Mouse (Mus musculus): ENCODE measurements around the gene Olfr853. TPM values are rescaled to one million over a fixed set of nuclear protein-coding genes. Genes with fewer than 3 reads are reported as not detected.

Gene Olfr853
- total and polyA plus RNA-seq, 3 experiments = not detected

DNA sequence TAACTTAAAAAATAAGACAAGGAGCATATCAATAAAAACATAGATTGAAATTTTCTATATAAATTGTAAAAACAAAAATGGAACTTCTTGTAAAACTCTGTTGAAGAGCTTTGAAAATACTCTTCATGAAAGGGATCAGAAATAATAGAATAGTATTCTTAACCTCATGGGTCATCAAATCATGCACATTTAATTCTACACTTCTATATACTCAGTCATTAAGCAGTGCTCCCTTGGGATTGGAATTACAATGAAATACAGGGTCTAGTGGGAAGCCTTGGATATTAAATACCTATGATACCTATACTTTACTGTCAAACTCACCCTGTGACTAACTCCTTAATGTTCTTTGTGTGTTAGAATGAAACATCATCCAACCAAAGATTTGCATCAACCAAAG lies 47.9 kb downstream of the Olfr853 start, which contains the start of gene Olfr851:
Olfr851 (plus strand) TSS at position 301 of the 400 bp plus-strand sequence.
- no peaks in the 10 kb centered on the region for H3K27me3 ChIP-seq (replicated peaks)
- no peak within 1 kb of the TSS for H3K4me3 ChIP-seq (replicated peaks in 1 of 3; ENCODE audit: low read depth in 2 of 3, low read length in 2 of 3, poor library complexity in 1 of 3)
- no peak within 1 kb of the TSS for H3K9ac ChIP-seq (ENCODE audit: insufficient read depth, low read depth)
- H3K4me2 ChIP-seq (ENCODE audit: insufficient read depth, low read depth, poor library complexity, severe bottlenecking) = no peak within 1 kb of the TSS
- DNase-seq (ENCODE audit: extremely low read depth) = no peak
- H3K9me3 ChIP-seq (replicated peaks; ENCODE audit: low read length) = no peaks in the 10 kb centered on the region
- H3K4me1 ChIP-seq (ENCODE audit: control insufficient read depth in 1 of 2, insufficient read depth in 2 of 2) = no peaks in the 10 kb centered on the region
- in situ Hi-C loops (cut with MboI; ENCODE audit: low pct_ligation_motif_present, low pct_unique_long_range_greater_than_20kb, low sequenced_read_pairs) = no loop called here
- no peaks in the 10 kb centered on the region for H3K79me2 ChIP-seq (replicated peaks; ENCODE audit: control insufficient read depth, extremely low read depth, insufficient read depth, poor library complexity, severe bottlenecking)
- dilution Hi-C loops (cut with MboI; ENCODE audit: extremely low pct_ligation_motif_present, extremely low pct_unique_long_range_greater_than_20kb, low sequenced_read_pairs) = no loop called here
- TF ChIP-seq PAX5 (IDR thresholded peaks at IDR 0.05; ENCODE audit: low read length) (no peak), MEF2A (IDR thresholded peaks at IDR 0.05; ENCODE audit: borderline replicate concordance, low read depth, low read length) (no peak), POLR2AphosphoS2 (IDR thresholded peaks at IDR 0.05; ENCODE audit: low read depth, low read length) (no peak), HCFC1 (IDR thresholded peaks at IDR 0.05; ENCODE audit: low read depth, low read length) (no peak), USF2 (conservative IDR thresholded peaks at IDR 0.05; ENCODE audit: low read depth, low read length) (no peak), ETS1 (conservative IDR thresholded peaks at IDR 0.05; ENCODE audit: low read depth, low read length) (no peak), MAX (IDR thresholded peaks at IDR 0.05; ENCODE audit: low read length) (no peak), ZC3H11A (IDR thresholded peaks at IDR 0.05; ENCODE audit: low read depth, low read length) (no peak), E2F4 (IDR thresholded peaks at IDR 0.05; ENCODE audit: insufficient replicate concordance, low read depth, low read length) (no peak), CHD2 (IDR thresholded peaks at IDR 0.05; ENCODE audit: low read length) (no peak), SIN3A (IDR thresholded peaks at IDR 0.05; ENCODE audit: low read length) (no peak), BHLHE40 (IDR thresholded peaks at IDR 0.05; ENCODE audit: low read depth, low read length) (no peak), ZMIZ1 (IDR thresholded peaks at IDR 0.05; ENCODE audit: low read depth, low read length) (no peak), RCOR1 (conservative IDR thresholded peaks at IDR 0.05; ENCODE audit: low read depth, low read length) (no peak), KAT2A (IDR thresholded peaks at IDR 0.05; ENCODE audit: insufficient replicate concordance, low read length) (no peak), JUN (IDR thresholded peaks at IDR 0.05; ENCODE audit: insufficient read depth, low read depth, low read length) (no peak), EP300 (IDR thresholded peaks at IDR 0.05; ENCODE audit: low read length) (no peak), TBP (conservative IDR thresholded peaks at IDR 0.05; ENCODE audit: low read depth, low read length) (no peak), JUND (conservative IDR thresholded peaks at IDR 0.05; ENCODE audit: low read depth, low read length) (no peak)
- no peak within 1 kb of the TSS for H3K27ac ChIP-seq (ENCODE audit: insufficient read depth, low read depth)
- H3K36me3 ChIP-seq (replicated peaks in 1 of 2; ENCODE audit: control insufficient read depth in 1 of 2, insufficient read depth in 1 of 2, low read length in 1 of 2) = no peaks in the 10 kb centered on the region

Other genes starting within 250 kb of the Olfr853 start
- gene Olfr844, start 224.7 kb downstream of the Olfr853 start, total RNA-seq (2012; rRNA removed) = not detected in 2 replicates
- not detected in 2 replicates for gene Olfr844, start 224.7 kb downstream of the Olfr853 start, total RNA-seq (2014; rRNA removed)
- gene Olfr844, start 224.7 kb downstream of the Olfr853 start, polyA plus RNA-seq (2012; ENCODE audit: insufficient read length, low read depth) = not detected in 2 replicates
- gene Olfr845, start 204.6 kb downstream of the Olfr853 start, total RNA-seq (2012; rRNA removed) = not detected in 2 replicates
- not detected in 2 replicates for gene Olfr845, start 204.6 kb downstream of the Olfr853 start, total RNA-seq (2014; rRNA removed)
- gene Olfr845, start 204.6 kb downstream of the Olfr853 start, polyA plus RNA-seq (2012; ENCODE audit: insufficient read length, low read depth) = not detected in 2 replicates
- not detected in 2 replicates for gene Olfr846, start 177.1 kb downstream of the Olfr853 start, total RNA-seq (2012; rRNA removed)
- gene Olfr846, start 177.1 kb downstream of the Olfr853 start, total RNA-seq (2014; rRNA removed) = not detected in 2 replicates
- gene Olfr846, start 177.1 kb downstream of the Olfr853 start, polyA plus RNA-seq (2012; ENCODE audit: insufficient read length, low read depth) = not detected in 2 replicates
- gene Olfr847, start 162.4 kb downstream of the Olfr853 start, total RNA-seq (2012; rRNA removed) = not detected in 2 replicates
- not detected in 2 replicates for gene Olfr847, start 162.4 kb downstream of the Olfr853 start, total RNA-seq (2014; rRNA removed)
- gene Olfr847, start 162.4 kb downstream of the Olfr853 start, polyA plus RNA-seq (2012; ENCODE audit: insufficient read length, low read depth) = not detected in 2 replicates
- gene Olfr849, start 100.8 kb downstream of the Olfr853 start, total RNA-seq (2012; rRNA removed) = not detected in 2 replicates
- not detected in 2 replicates for gene Olfr849, start 100.8 kb downstream of the Olfr853 start, total RNA-seq (2014; rRNA removed)
- not detected in 2 replicates for gene Olfr849, start 100.8 kb downstream of the Olfr853 start, polyA plus RNA-seq (2012; ENCODE audit: insufficient read length, low read depth)
- gene Olfr850, start 62.8 kb downstream of the Olfr853 start, total RNA-seq (2012; rRNA removed) = not detected in 2 replicates
- gene Olfr850, start 62.8 kb downstream of the Olfr853 start, total RNA-seq (2014; rRNA removed) = not detected in 2 replicates
- not detected in 2 replicates for gene Olfr850, start 62.8 kb downstream of the Olfr853 start, polyA plus RNA-seq (2012; ENCODE audit: insufficient read length, low read depth)
- gene Olfr851, start 47.8 kb downstream of the Olfr853 start, total RNA-seq (2012; rRNA removed) = not detected in 2 replicates
- not detected in 2 replicates for gene Olfr851, start 47.8 kb downstream of the Olfr853 start, total RNA-seq (2014; rRNA removed)
- gene Olfr851, start 47.8 kb downstream of the Olfr853 start, polyA plus RNA-seq (2012; ENCODE audit: insufficient read length, low read depth) = not detected in 2 replicates
- gene Olfr854, start 26.3 kb upstream of the Olfr853 start, total RNA-seq (2012; rRNA removed) = not detected in 2 replicates
- not detected in 2 replicates for gene Olfr854, start 26.3 kb upstream of the Olfr853 start, total RNA-seq (2014; rRNA removed)
- not detected in 2 replicates for gene Olfr854, start 26.3 kb upstream of the Olfr853 start, polyA plus RNA-seq (2012; ENCODE audit: insufficient read length, low read depth)
- gene Olfr855, start 41.5 kb upstream of the Olfr853 start, total RNA-seq (2012; rRNA removed) = not detected in 2 replicates
- gene Olfr855, start 41.5 kb upstream of the Olfr853 start, total RNA-seq (2014; rRNA removed) = not detected in 2 replicates
- gene Olfr855, start 41.5 kb upstream of the Olfr853 start, polyA plus RNA-seq (2012; ENCODE audit: insufficient read length, low read depth) = not detected in 2 replicates
- gene Zfp317, start 81.0 kb upstream of the Olfr853 start, total RNA-seq (2012; rRNA removed) = 12.2 and 15.6 TPM in 2 replicates
- gene Zfp317, start 81.0 kb upstream of the Olfr853 start, total RNA-seq (2014; rRNA removed) = 25.9 and 26.0 TPM in 2 replicates
- 10.2 and 10.7 TPM in 2 replicates for gene Zfp317, start 81.0 kb upstream of the Olfr853 start, polyA plus RNA-seq (2012; ENCODE audit: insufficient read length, low read depth)
- gene Olfr857, start 168.4 kb upstream of the Olfr853 start, total RNA-seq (2012; rRNA removed) = not detected in 2 replicates
- gene Olfr857, start 168.4 kb upstream of the Olfr853 start, total RNA-seq (2014; rRNA removed) = not detected in 2 replicates
- not detected in 2 replicates for gene Olfr857, start 168.4 kb upstream of the Olfr853 start, polyA plus RNA-seq (2012; ENCODE audit: insufficient read length, low read depth)
- not detected in 2 replicates for gene Olfr58, start 239.2 kb upstream of the Olfr853 start, total RNA-seq (2012; rRNA removed)
- not detected in 2 replicates for gene Olfr58, start 239.2 kb upstream of the Olfr853 start, total RNA-seq (2014; rRNA removed)
- not detected in 2 replicates for gene Olfr58, start 239.2 kb upstream of the Olfr853 start, polyA plus RNA-seq (2012; ENCODE audit: insufficient read length, low read depth)